Mouse (Mus musculus): ENCODE measurements around the gene Vps26c. TPM values are rescaled to one million over a fixed set of nuclear protein-coding genes. Genes with fewer than 3 reads are reported as not detected.

The Vps26c gene
- polyA plus RNA-seq, 1 experiment from 2014 or later, result 57.1 TPM

DNA sequence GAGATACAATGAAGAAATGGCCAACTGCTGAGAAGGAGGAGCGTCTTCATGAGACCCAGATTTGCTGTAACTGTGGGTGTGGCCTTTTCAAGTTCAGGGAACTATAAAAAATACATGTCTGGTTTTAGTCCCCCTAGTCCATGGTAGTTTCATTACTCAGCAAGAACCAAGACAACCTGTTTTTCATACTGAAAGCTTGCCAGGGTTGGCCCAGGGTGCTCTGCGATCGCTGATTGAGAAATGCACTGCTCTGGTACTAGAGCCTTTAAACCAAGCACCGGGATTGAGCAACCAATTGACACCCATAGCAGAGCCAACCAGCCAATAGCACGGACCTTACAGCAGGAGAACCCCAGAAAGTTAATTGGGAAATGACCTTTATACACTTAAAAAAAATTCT lies 29.6 kb upstream of the Vps26c start:
- ATAC-seq (ENCODE audit: insufficient number of reproducible peaks, insufficient read depth, low FRiP score, low read depth), result no peak
- 80% methylated on average over 5 of the region's 5 CpGs for WGBS

GRCm38 (mm10) chr16:94555346-94555745 lies 28.7 kb upstream of the Vps26c start:
- 70% methylated on average over 7 of the region's 7 CpGs for WGBS
- H3K27me3 ChIP-seq (ENCODE audit: control insufficient read depth, insufficient read depth, low read length), result no peaks in the 10 kb centered on the region
- ATAC-seq (ENCODE audit: insufficient number of reproducible peaks, insufficient read depth, low FRiP score, low read depth), result no peak
- H3K9me3 ChIP-seq (ENCODE audit: control insufficient read depth, low read depth, low read length), result no peaks in the 10 kb centered on the region
- H3K4me2 ChIP-seq (replicated peaks; ENCODE audit: low read depth, low read length), result no peak overlapping the region
- H3K4me1 ChIP-seq (ENCODE audit: control insufficient read depth, insufficient read depth, low read length), result peaks cover 6% of the 10 kb centered on the region
- no peak overlapping the region for H3K4me3 ChIP-seq (ENCODE audit: low read depth, low read length)
- no peak overlapping the region for H3K9ac ChIP-seq (replicated peaks; ENCODE audit: low read depth, low read length)
- no peak overlapping the region for H3K27ac ChIP-seq (ENCODE audit: low read length)
- H3K36me3 ChIP-seq (ENCODE audit: control insufficient read depth, insufficient read depth, low read length), result no peaks in the 10 kb centered on the region

More for the DNA sequence above, 29.6 kb upstream of the Vps26c start:
- no peak overlapping the region for H3K9ac ChIP-seq (replicated peaks; ENCODE audit: low read depth, low read length)
- no peak overlapping the region for H3K27ac ChIP-seq (ENCODE audit: low read length)
- H3K4me1 ChIP-seq (ENCODE audit: control insufficient read depth, insufficient read depth, low read length), result peaks cover 6% of the 10 kb centered on the region
- no peaks in the 10 kb centered on the region for H3K9me3 ChIP-seq (ENCODE audit: control insufficient read depth, low read depth, low read length)
- H3K4me2 ChIP-seq (replicated peaks; ENCODE audit: low read depth, low read length), result no peak overlapping the region
- no peaks in the 10 kb centered on the region for H3K27me3 ChIP-seq (ENCODE audit: control insufficient read depth, insufficient read depth, low read length)
- H3K4me3 ChIP-seq (ENCODE audit: low read depth, low read length), result no peak overlapping the region
- H3K36me3 ChIP-seq (ENCODE audit: control insufficient read depth, insufficient read depth, low read length), result no peaks in the 10 kb centered on the region

GRCm38 (mm10) chr16:94551934-94552333 lies 25.3 kb upstream of the Vps26c start:
- Histone ChIP-seq H3K4me1 (ENCODE audit: control insufficient read depth, insufficient read depth, low read length) (no peaks in the 10 kb centered on the region), H3K27ac (ENCODE audit: low read length) (no peak overlapping the region), H3K27me3 (ENCODE audit: control insufficient read depth, insufficient read depth, low read length) (no peaks in the 10 kb centered on the region), H3K9me3 (ENCODE audit: control insufficient read depth, low read depth, low read length) (no peaks in the 10 kb centered on the region), H3K9ac (replicated peaks; ENCODE audit: low read depth, low read length) (no peak overlapping the region), H3K4me3 (ENCODE audit: low read depth, low read length) (no peak overlapping the region), H3K36me3 (ENCODE audit: control insufficient read depth, insufficient read depth, low read length) (no peaks in the 10 kb centered on the region), H3K4me2 (replicated peaks; ENCODE audit: low read depth, low read length) (no peak overlapping the region)
- no peak for ATAC-seq (ENCODE audit: insufficient number of reproducible peaks, insufficient read depth, low FRiP score, low read depth)

DNA sequence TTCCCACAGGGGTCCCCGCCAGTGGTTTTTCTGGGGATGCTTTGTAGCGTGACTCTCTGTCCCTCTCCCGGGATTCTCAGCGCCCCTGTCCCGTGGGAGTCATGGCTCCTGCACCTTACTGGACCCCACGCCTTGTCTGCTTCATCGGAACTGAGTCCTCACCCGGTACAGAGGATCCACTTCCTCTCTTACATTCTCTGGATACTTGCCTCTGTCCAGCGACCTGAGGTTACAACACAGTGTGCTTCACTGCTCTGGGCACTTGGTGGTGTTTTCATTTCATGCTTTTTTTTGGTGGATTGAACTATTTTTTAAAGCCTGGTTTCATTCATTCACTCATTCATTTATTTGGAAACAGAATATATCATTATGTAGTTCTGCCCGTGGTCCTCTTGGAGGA lies 23.2 kb upstream of the Vps26c start:
- Histone ChIP-seq H3K4me1 (ENCODE audit: control insufficient read depth, insufficient read depth, low read length) (no peaks in the 10 kb centered on the region), H3K36me3 (ENCODE audit: control insufficient read depth, insufficient read depth, low read length) (no peaks in the 10 kb centered on the region), H3K9me3 (ENCODE audit: control insufficient read depth, low read depth, low read length) (no peaks in the 10 kb centered on the region), H3K27me3 (ENCODE audit: control insufficient read depth, insufficient read depth, low read length) (no peaks in the 10 kb centered on the region), H3K27ac (ENCODE audit: low read length) (no peak overlapping the region), H3K4me2 (replicated peaks; ENCODE audit: low read depth, low read length) (no peak overlapping the region), H3K4me3 (ENCODE audit: low read depth, low read length) (no peak overlapping the region), H3K9ac (replicated peaks; ENCODE audit: low read depth, low read length) (no peak overlapping the region)
- whole genome bisulfite sequencing, result 68% methylated on average over 10 of the region's 10 CpGs
- no peak for ATAC-seq (ENCODE audit: insufficient number of reproducible peaks, insufficient read depth, low FRiP score, low read depth)

DNA sequence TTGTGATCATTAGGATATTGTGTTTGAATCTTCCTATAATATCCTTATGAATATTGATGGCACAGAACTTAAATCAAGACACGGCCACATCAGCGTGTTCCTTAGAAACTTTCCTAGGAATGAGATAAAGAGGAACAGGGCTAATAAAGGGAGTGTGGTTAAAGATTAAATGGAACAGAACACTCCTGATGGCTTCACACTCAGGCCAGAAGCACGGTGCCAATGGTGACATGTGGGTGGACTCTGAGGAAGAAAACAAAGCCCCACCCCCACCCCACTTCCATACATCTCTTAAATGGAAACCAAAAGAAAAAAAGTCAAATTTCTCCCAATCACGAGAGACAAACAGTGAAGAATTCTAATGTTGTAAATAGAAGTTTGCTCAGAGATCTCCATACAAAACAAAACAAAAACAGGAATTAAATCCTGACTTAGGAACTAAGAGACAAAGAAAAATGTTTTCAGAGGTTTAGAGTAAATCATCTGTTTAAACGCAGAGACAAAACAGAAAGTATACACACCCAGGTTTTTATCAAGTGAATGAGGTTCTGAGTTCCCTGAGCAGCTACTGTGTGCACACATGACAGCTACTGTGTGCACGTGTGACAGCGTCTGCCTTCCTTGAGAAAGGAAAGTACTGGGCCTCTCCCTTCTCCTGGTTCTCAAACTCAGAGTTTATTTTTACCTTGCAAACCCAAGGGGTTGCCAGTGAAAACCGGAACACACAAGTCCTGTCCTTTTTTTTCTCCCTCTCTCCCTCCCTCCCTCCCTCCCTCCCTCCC lies 19.3 kb upstream of the Vps26c start:
- Histone ChIP-seq H3K36me3 (ENCODE audit: control insufficient read depth, insufficient read depth, low read length) (no peaks in the 10 kb centered on the region), H3K4me2 (replicated peaks; ENCODE audit: low read depth, low read length) (no peak overlapping the region), H3K9me3 (ENCODE audit: control insufficient read depth, low read depth, low read length) (no peaks in the 10 kb centered on the region), H3K27ac (ENCODE audit: low read length) (no peak overlapping the region), H3K4me1 (ENCODE audit: control insufficient read depth, insufficient read depth, low read length) (0 out of 2 replicates have a peak, but pooled peaks cover 3% of the 10 kb centered on the region), H3K4me3 (ENCODE audit: low read depth, low read length) (no peak overlapping the region), H3K9ac (replicated peaks; ENCODE audit: low read depth, low read length) (no peak overlapping the region), H3K27me3 (ENCODE audit: control insufficient read depth, insufficient read depth, low read length) (no peaks in the 10 kb centered on the region)
- WGBS, result 46% methylated on average over 8 of the region's 8 CpGs
- no peak for ATAC-seq (ENCODE audit: insufficient number of reproducible peaks, insufficient read depth, low FRiP score, low read depth)

GRCm38 (mm10) chr16:94544540-94545105 lies 18.0 kb upstream of the Vps26c start:
- H3K27me3 ChIP-seq (ENCODE audit: control insufficient read depth, insufficient read depth, low read length), result no peaks in the 10 kb centered on the region
- ATAC-seq (ENCODE audit: insufficient number of reproducible peaks, insufficient read depth, low FRiP score, low read depth), result no peak
- no peaks in the 10 kb centered on the region for H3K9me3 ChIP-seq (ENCODE audit: control insufficient read depth, low read depth, low read length)
- H3K36me3 ChIP-seq (ENCODE audit: control insufficient read depth, insufficient read depth, low read length), result no peaks in the 10 kb centered on the region
- no peak overlapping the region for H3K9ac ChIP-seq (replicated peaks; ENCODE audit: low read depth, low read length)
- H3K4me1 ChIP-seq (ENCODE audit: control insufficient read depth, insufficient read depth, low read length), result 0 out of 2 replicates have a peak, but pooled peaks cover 3% of the 10 kb centered on the region
- H3K4me3 ChIP-seq (ENCODE audit: low read depth, low read length), result no peak overlapping the region
- H3K27ac ChIP-seq (ENCODE audit: low read length), result no peak overlapping the region
- no peak overlapping the region for H3K4me2 ChIP-seq (replicated peaks; ENCODE audit: low read depth, low read length)
- WGBS, result 38% methylated on average over 11 of the region's 11 CpGs

DNA sequence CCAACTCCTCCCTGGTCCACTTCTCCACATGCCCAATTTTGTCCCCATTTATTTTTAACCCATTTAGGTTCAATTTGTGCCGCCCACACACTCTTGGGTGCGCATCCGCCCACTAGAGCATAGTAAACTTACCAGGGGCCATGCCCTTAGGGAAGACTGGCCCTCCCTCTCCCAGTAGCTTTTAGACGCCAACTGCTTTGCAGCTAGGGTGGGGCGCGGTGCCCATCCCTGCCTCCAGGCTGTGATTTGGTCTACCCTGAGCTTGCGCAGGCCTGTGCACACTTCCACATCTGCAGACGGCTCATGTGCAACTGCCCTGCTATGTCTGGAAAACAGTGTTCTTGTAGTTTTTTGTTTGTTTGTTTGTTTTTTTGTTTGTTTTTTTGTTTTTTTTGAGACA lies 16.3 kb upstream of the Vps26c start:
- ATAC-seq (ENCODE audit: insufficient number of reproducible peaks, insufficient read depth, low FRiP score, low read depth), result no peak
- no peaks in the 10 kb centered on the region for H3K36me3 ChIP-seq (ENCODE audit: control insufficient read depth, insufficient read depth, low read length)
- WGBS, result 88% methylated on average over 8 of the region's 8 CpGs
- H3K27ac ChIP-seq (ENCODE audit: low read length), result no peak overlapping the region
- no peaks in the 10 kb centered on the region for H3K27me3 ChIP-seq (ENCODE audit: control insufficient read depth, insufficient read depth, low read length)
- 0 out of 2 replicates have a peak, but pooled peaks cover 3% of the 10 kb centered on the region for H3K4me1 ChIP-seq (ENCODE audit: control insufficient read depth, insufficient read depth, low read length)
- no peaks in the 10 kb centered on the region for H3K9me3 ChIP-seq (ENCODE audit: control insufficient read depth, low read depth, low read length)
- no peak overlapping the region for H3K9ac ChIP-seq (replicated peaks; ENCODE audit: low read depth, low read length)
- H3K4me3 ChIP-seq (ENCODE audit: low read depth, low read length), result no peak overlapping the region
- H3K4me2 ChIP-seq (replicated peaks; ENCODE audit: low read depth, low read length), result no peak overlapping the region

DNA sequence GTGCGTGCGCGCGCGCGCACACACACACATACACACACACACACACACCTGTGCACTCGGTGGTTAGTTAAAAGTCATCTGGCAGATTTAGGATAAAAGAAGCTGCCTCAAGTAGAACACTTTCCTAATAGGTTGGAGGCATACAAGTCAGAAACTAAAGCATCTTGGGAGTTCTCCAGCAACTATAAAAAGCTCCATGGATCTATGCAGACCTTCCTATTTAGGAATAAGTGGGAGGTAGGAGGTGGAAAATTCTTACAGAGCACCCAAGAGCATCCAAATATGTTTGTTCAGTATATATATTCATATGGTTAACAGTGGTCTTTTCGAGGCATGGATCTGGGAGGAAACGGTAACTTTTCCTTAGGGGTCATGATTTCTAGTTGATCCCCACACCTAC lies 13.5 kb upstream of the Vps26c start:
- no peaks in the 10 kb centered on the region for H3K9me3 ChIP-seq (ENCODE audit: control insufficient read depth, low read depth, low read length)
- no peak overlapping the region for H3K27ac ChIP-seq (ENCODE audit: low read length)
- H3K4me3 ChIP-seq (ENCODE audit: low read depth, low read length), result no peak overlapping the region
- H3K4me1 ChIP-seq (ENCODE audit: control insufficient read depth, insufficient read depth, low read length), result 0 out of 2 replicates have a peak, but pooled peaks cover 3% of the 10 kb centered on the region
- no peak for ATAC-seq (ENCODE audit: insufficient number of reproducible peaks, insufficient read depth, low FRiP score, low read depth)
- H3K9ac ChIP-seq (replicated peaks; ENCODE audit: low read depth, low read length), result no peak overlapping the region
- no peak overlapping the region for H3K4me2 ChIP-seq (replicated peaks; ENCODE audit: low read depth, low read length)
- H3K36me3 ChIP-seq (ENCODE audit: control insufficient read depth, insufficient read depth, low read length), result no peaks in the 10 kb centered on the region
- 96% methylated on average over 9 of the region's 9 CpGs for WGBS
- no peaks in the 10 kb centered on the region for H3K27me3 ChIP-seq (ENCODE audit: control insufficient read depth, insufficient read depth, low read length)
